Comparison of ENCODE assay signal across 23 mouse cellular contexts in the genomic region with DNA sequence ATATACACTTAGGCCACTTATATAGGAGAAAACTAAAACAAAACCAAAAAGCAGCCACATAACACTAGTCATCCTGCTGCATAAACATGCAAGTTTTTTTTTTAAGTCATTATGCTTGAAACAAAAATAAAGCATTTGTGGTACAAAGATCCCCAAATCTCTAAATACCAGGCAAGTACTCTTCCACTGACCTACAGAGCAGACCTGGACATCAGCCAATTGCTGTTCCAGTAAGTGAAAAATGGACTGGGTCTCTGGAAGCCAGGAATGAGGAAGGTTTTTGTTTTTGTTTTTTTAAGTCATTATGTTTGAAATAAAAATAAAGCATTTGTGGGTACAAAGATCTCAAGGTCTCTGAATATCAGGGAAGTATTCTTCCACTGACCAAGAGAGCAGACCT. TPM values are rescaled to one million over a fixed set of nuclear protein-coding genes. Genes with fewer than 3 reads are reported as not detected.
DNase-seq lines count a peak whose midpoint lies in the region; ATAC-seq and TF ChIP-seq lines count a peak whose summit lies in the region.
"Had no signal": no experiment of that assay in that cellular context is flagged by ENCODE, and none has a peak within 500 bp of the region (broad histone marks: within the 10 kb centered on the region; RNA-seq: fewer than 3 reads in every experiment).

No protein-coding gene starts in this region.

- no peaks in the 10 kb centered on the region for H3K27me3 ChIP-seq in hindbrain, postnatal 0 days (ENCODE audit: insufficient read depth, low read length)
- H3K27me3 ChIP-seq in hindbrain, embryonic 16.5 days (replicated peaks; ENCODE audit: control insufficient read depth, insufficient read depth, low read length): no peaks in the 10 kb centered on the region
- H3K27me3 ChIP-seq: CH12.LX; hindbrain, embryonic 12.5 days; Patski had no signal

- H3K36me3 ChIP-seq in hindbrain, postnatal 0 days (ENCODE audit: insufficient read depth, low read length): no peaks in the 10 kb centered on the region
- H3K36me3 ChIP-seq in hindbrain, embryonic 16.5 days (ENCODE audit: control insufficient read depth, insufficient read depth, low read length): no peaks in the 10 kb centered on the region
- H3K36me3 ChIP-seq: G1E; hindbrain, embryonic 12.5 days; midbrain, embryonic 10.5 days had no signal

- intact Hi-C loops in left cerebral cortex, adult 2 months (cut with DNase I): no loop called here

- H3K27ac ChIP-seq in hindbrain, postnatal 0 days: no peak overlapping the region
- no peak overlapping the region for H3K27ac ChIP-seq in hindbrain, embryonic 16.5 days (ENCODE audit: low read depth, low read length)
- no peak overlapping the region for H3K27ac ChIP-seq in left cerebral cortex, adult 2 months
- H3K27ac ChIP-seq: hindbrain, embryonic 12.5 days; layer of hippocampus, adult 2 months; midbrain, embryonic 10.5 days had no signal

- no peak for ATAC-seq in hindbrain, postnatal 0 days
- no peak for ATAC-seq in hindbrain, embryonic 16.5 days
- ATAC-seq: forebrain, postnatal 0 days; inflammation-experienced regulatory T-cells, adult 6 months; lung, postnatal 0 days; midbrain, embryonic 16.5 days; Patski had no signal

- no peak overlapping the region for H3K4me3 ChIP-seq in hindbrain, postnatal 0 days (ENCODE audit: low read length)
- H3K4me3 ChIP-seq in hindbrain, embryonic 16.5 days (ENCODE audit: low read length): no peak overlapping the region
- no peak overlapping the region for H3K4me3 ChIP-seq in left cerebral cortex, adult 2 months
- H3K4me3 ChIP-seq: hindbrain, embryonic 12.5 days; layer of hippocampus, adult 2 months; midbrain, embryonic 10.5 days had no signal

- H3K9ac ChIP-seq in hindbrain, postnatal 0 days (replicated peaks; ENCODE audit: low read length): no peak overlapping the region
- no peak overlapping the region for H3K9ac ChIP-seq in hindbrain, embryonic 16.5 days (ENCODE audit: low read depth, low read length)
- H3K9ac ChIP-seq: forebrain, postnatal 0 days; hindbrain, embryonic 12.5 days had no signal

- TF ChIP-seq CTCF in hindbrain, postnatal 0 days (IDR thresholded peaks at IDR 0.05; ENCODE audit: low read depth): no peak
- no peak for TF ChIP-seq CTCF in left cerebral cortex, adult 2 months (IDR thresholded peaks at IDR 0.05)

- no peaks in the 10 kb centered on the region for H3K4me1 ChIP-seq in hindbrain, postnatal 0 days (ENCODE audit: insufficient read depth, low read length)
- H3K4me1 ChIP-seq in hindbrain, embryonic 16.5 days (ENCODE audit: control insufficient read depth, insufficient read depth, low read depth, low read length): no peaks in the 10 kb centered on the region
- H3K4me1 ChIP-seq: hindbrain, embryonic 12.5 days; midbrain, embryonic 10.5 days had no signal

- H3K9me3 ChIP-seq in hindbrain, postnatal 0 days (ENCODE audit: low read length): no peaks in the 10 kb centered on the region
- H3K9me3 ChIP-seq in hindbrain, embryonic 16.5 days (ENCODE audit: control insufficient read depth, low read length): no peaks in the 10 kb centered on the region
- H3K9me3 ChIP-seq: G1E; hindbrain, embryonic 12.5 days; midbrain, embryonic 10.5 days had no signal

- peak; percentile 13 for DNase-seq in hindbrain, postnatal 0 days (ENCODE audit: low spot score)
- peak; percentile 56 for DNase-seq in kidney, postnatal 14 days
- DNase-seq in kidney, postnatal 4 days: no peak
- peak; percentile 31 to 47 for DNase-seq in cerebellum, postnatal 10 days
- no peak for DNase-seq in heart, adult 11 months
- DNase-seq in left cerebral cortex, adult 2 months (ENCODE audit: extremely low spot score in 1 of 2, low spot score in 2 of 2): no peak
- DNase-seq: B cell, adult 2 months; forebrain, postnatal 0 days; gastrocnemius, postnatal 36 days had no signal

- no peak overlapping the region for H3K4me2 ChIP-seq in hindbrain, postnatal 0 days (ENCODE audit: low read depth, low read length)
- H3K4me2 ChIP-seq in hindbrain, embryonic 16.5 days (ENCODE audit: low read length): no peak overlapping the region
- H3K4me2 ChIP-seq: hindbrain, embryonic 12.5 days had no signal

RNA-seq across cellular contexts. Expression of a gene that starts 37.0 kb away (rescaled TPM):
- 38.0 TPM in 2 replicates for total RNA-seq in hindbrain, postnatal 0 days (2014; rRNA removed)
- 21.5 and 21.9 TPM in 2 replicates for polyA plus RNA-seq in hindbrain, postnatal 0 days (2015; fragmentation: Nextera tagmentation; extraction: Ambion mirVana)
- 16.4 and 16.5 TPM in 2 replicates for polyA plus RNA-seq in hindbrain, embryonic 16.5 days (2015; fragmentation: Nextera tagmentation; extraction: Ambion mirVana)
- 10 to 100 TPM; 74.0 to 87.0 TPM for total RNA-seq in left cerebral cortex, adult 2 months (2021)
- total RNA-seq: CH12.LX; common myeloid progenitor, adult 5-6 weeks; gastrocnemius, postnatal 36 days; heart, postnatal 25 days; liver, adult 2 months had no signal
- polyA plus RNA-seq: G1E; inflammation-experienced regulatory T-cells, adult 6 months; liver, adult 2 months; spleen, adult 2 months had no signal

Comparison
In these comparisons a context has a peak if more than half of its experiments do, and no peak if none do; other contexts are left out.
1. DNase-seq: peak in hindbrain, postnatal 0 days (single experiment), kidney, postnatal 14 days (single experiment) and cerebellum, postnatal 10 days (2 of 2); none in kidney, postnatal 4 days (0 of 2), heart, adult 11 months (single experiment) and left cerebral cortex, adult 2 months (0 of 2).